Mouse (Mus musculus) erythroblast, embryonic 14.5 days (primary cell): ENCODE data around the gene 1700029H14Rik.

Experiments
- GATA1 ChIP-seq: IDR thresholded peaks from 2 replicates; pipeline ENCODE4 v1.6.1; 2012; ENCODE audit warnings: low read length, inconsistent platforms, mixed read lengths
- TAL1 ChIP-seq: IDR thresholded peaks from 3 replicates; pipeline ENCODE4 v1.6.1; 2012; ENCODE audit warnings: low read length, inconsistent platforms, mixed read lengths

GRCm38 (mm10) chr8:13537102-13537501, 25.2 kb downstream of the 1700029H14Rik start:
- TF ChIP-seq GATA1 (no peak), TAL1 (no peak)
